Mouse (Mus musculus) liver, embryonic 11.5 days (tissue): ENCODE data around the gene Slc2a9. TPM values are rescaled to one million over a fixed set of nuclear protein-coding genes. Genes with fewer than 3 reads are reported as not detected.

ENCODE experiments used
- ATAC-seq: fragments of 200-750 bp; cut with Nextera tagmentation; replicated peaks from 2 replicates; pipeline ENCODE4 v1.8.0; 2017; ENCODE audit warnings: moderate number of reproducible peaks, mild to moderate bottlenecking, moderate TSS enrichment, moderate library complexity; ENCODE audit not compliant: low FRiP score
- DNase-seq: peaks from one replicate; pipeline ENCODE4 v3.0.0-alpha.2; 2017; ENCODE audit warnings: low spot score
- H3K27ac ChIP-seq: fragments of 300-500 bp; sonication (generic); 2 replicates; pipeline ENCODE4 v1.5.1; 2014; ENCODE audit warnings: mild to moderate bottlenecking, low read depth, low read length, control low read depth
- H3K27me3 ChIP-seq: fragments of 300-500 bp; sonication (generic); replicated peaks from 2 replicates; pipeline ENCODE4 v1.6.1; 2014; ENCODE audit warnings: low read length, mixed read lengths; ENCODE audit not compliant: control insufficient read depth, insufficient read depth
- H3K36me3 ChIP-seq: fragments of 300-500 bp; sonication (generic); 2 replicates; pipeline ENCODE4 v1.6.1; 2014; ENCODE audit warnings: mild to moderate bottlenecking, low read length, moderate library complexity, mixed read lengths; ENCODE audit not compliant: control insufficient read depth, insufficient read depth
- H3K4me1 ChIP-seq: fragments of 300-500 bp; sonication (generic); replicated peaks from 2 replicates; pipeline ENCODE4 v1.6.1; 2014; ENCODE audit warnings: low read length, mixed read lengths; ENCODE audit not compliant: control insufficient read depth, insufficient read depth
- H3K4me2 ChIP-seq: fragments of 300-500 bp; sonication (generic); 2 replicates; pipeline ENCODE4 v1.6.1; 2014; ENCODE audit warnings: mild to moderate bottlenecking, control low read depth, moderate library complexity
- H3K4me3 ChIP-seq: fragments of 300-500 bp; sonication (generic); 2 replicates; pipeline ENCODE4 v1.5.1; 2014; ENCODE audit warnings: low read depth, low read length, control low read depth
- H3K9ac ChIP-seq: fragments of 300-500 bp; sonication (generic); 2 replicates; pipeline ENCODE4 v1.6.1; 2014; ENCODE audit warnings: low read depth, low read length, control low read depth
- H3K9me3 ChIP-seq: fragments of 300-500 bp; sonication (generic); 2 replicates; pipeline ENCODE4 v1.6.1; 2016; ENCODE audit warnings: low read length, inconsistent platforms, mixed read lengths; ENCODE audit not compliant: control insufficient read depth
- WGBS: fragments of 180-500 bp; shearing (Covaris S2); extraction: QIAGEN DNeasy Blood & Tissue Kit; methylation state at CpG from one replicate; pipeline ENCODE4 v1.1.7; 2014; 5-methylcytosine and 5-hydroxymethylcytosine counted together
- polyA plus RNA-seq: library from polyadenylated mRNA; unstranded; fragments of >200 nt; fragmentation: Nextera tagmentation; extraction: Ambion mirVana; gene quantifications from 2 replicates; pipeline ENCODE4 v1.2.1, GENCODE M21; 2014

The Slc2a9 gene
- polyA plus RNA-seq: 0.60 and 1.8 TPM in 2 replicates

- H3K4me3 ChIP-seq: no peak within 1 kb of the TSS
- ATAC-seq: peak; percentile 8; the same call in 1 of the 2 replicates
- no peak for DNase-seq
- H3K4me2 ChIP-seq: no peak within 1 kb of the TSS; the same call in 1 of the 2 replicates
- H3K36me3 ChIP-seq: no peaks in the 10 kb centered on the region
- 54% methylated on average over 4 of the region's 4 CpGs for WGBS
- H3K9me3 ChIP-seq: no peaks in the 10 kb centered on the region
- H3K27ac ChIP-seq: peak within 1 kb of the TSS; percentile 49; the same call in 1 of the 2 replicates
- H3K27me3 ChIP-seq: no peaks in the 10 kb centered on the region
- peak within 1 kb of the TSS; percentile 42; the same call in 1 of the 2 replicates for H3K9ac ChIP-seq
- peaks cover 37% of the 10 kb centered on the region for H3K4me1 ChIP-seq
Measured at GRCm38 (mm10) chr5:38502992-38503391, at the start of gene Slc2a9. TSS of gene Slc2a9 (minus strand) at chr5:38503143.

GRCm38 (mm10) chr5:38552615-38553014 lies 49.7 kb upstream of the Slc2a9 start:
- 85% methylated on average over 3 of the region's 3 CpGs for WGBS
- Histone ChIP-seq H3K9me3 (no peaks in the 10 kb centered on the region), H3K36me3 (peaks cover 34% of the 10 kb centered on the region), H3K4me3 (no peak overlapping the region), H3K4me1 (peaks cover 4% of the 10 kb centered on the region), H3K9ac (no peak overlapping the region), H3K4me2 (no peak overlapping the region), H3K27me3 (no peaks in the 10 kb centered on the region), H3K27ac (no peak overlapping the region)
- ATAC-seq: no peak
- DNase-seq: no peak

- peaks cover 47% of the 10 kb centered on the region for H3K36me3 ChIP-seq
Measured at GRCm38 (mm10) chr5:38550221-38550768, 47.4 kb upstream of the Slc2a9 start.

GRCm38 (mm10) chr5:38549461-38549909 lies 46.5 kb upstream of the Slc2a9 start:
- Histone ChIP-seq H3K9me3 (no peaks in the 10 kb centered on the region), H3K36me3 (peaks cover 51% of the 10 kb centered on the region), H3K4me3 (no peak overlapping the region), H3K4me1 (no peaks in the 10 kb centered on the region; the same call in 1 of the 2 replicates), H3K4me2 (no peak overlapping the region), H3K9ac (no peak overlapping the region), H3K27me3 (no peaks in the 10 kb centered on the region), H3K27ac (no peak overlapping the region)
- WGBS: 76% methylated on average over 3 of the region's 3 CpGs
- ATAC-seq: no peak
- no peak for DNase-seq

More at GRCm38 (mm10) chr5:38550221-38550768, 47.4 kb upstream of the Slc2a9 start:
- Histone ChIP-seq H3K4me3 (no peak overlapping the region), H3K27me3 (no peaks in the 10 kb centered on the region), H3K4me2 (no peak overlapping the region), H3K9ac (no peak overlapping the region), H3K27ac (no peak overlapping the region), H3K9me3 (no peaks in the 10 kb centered on the region), H3K4me1 (no peaks in the 10 kb centered on the region; the same call in 1 of the 2 replicates)
- no peak for ATAC-seq
- 81% methylated on average over 1 of the region's 1 CpGs for WGBS
- no peak for DNase-seq

- DNase-seq (no peak), ATAC-seq (no peak)
- no peaks in the 10 kb centered on the region for H3K9me3 ChIP-seq
- no peak overlapping the region for H3K4me2 ChIP-seq
- no peak overlapping the region for H3K9ac ChIP-seq
- no peaks in the 10 kb centered on the region for H3K4me1 ChIP-seq
- 82% methylated on average over 6 of the region's 6 CpGs for WGBS
- no peak overlapping the region for H3K27ac ChIP-seq
- H3K36me3 ChIP-seq: peaks cover 70% of the 10 kb centered on the region
- H3K27me3 ChIP-seq: no peaks in the 10 kb centered on the region
- H3K4me3 ChIP-seq: no peak overlapping the region
Measured at GRCm38 (mm10) chr5:38547375-38547774, 44.4 kb upstream of the Slc2a9 start.

- H3K27me3 ChIP-seq: no peaks in the 10 kb centered on the region
- no peaks in the 10 kb centered on the region for H3K9me3 ChIP-seq
- ATAC-seq: no peak
- H3K9ac ChIP-seq: no peak overlapping the region
- DNase-seq: no peak
- H3K4me2 ChIP-seq: no peak overlapping the region
- 78% methylated on average over 5 of the region's 5 CpGs for WGBS
- H3K4me3 ChIP-seq: no peak overlapping the region
- no peaks in the 10 kb centered on the region for H3K4me1 ChIP-seq
- peaks cover 71% of the 10 kb centered on the region for H3K36me3 ChIP-seq
- H3K27ac ChIP-seq: no peak overlapping the region
Measured at GRCm38 (mm10) chr5:38544423-38545415, 41.8 kb upstream of the Slc2a9 start.

- Histone ChIP-seq H3K4me1 (no peaks in the 10 kb centered on the region), H3K27me3 (no peaks in the 10 kb centered on the region), H3K4me3 (no peak overlapping the region), H3K4me2 (no peak overlapping the region), H3K36me3 (peaks cover 73% of the 10 kb centered on the region), H3K9me3 (no peaks in the 10 kb centered on the region), H3K9ac (no peak overlapping the region), H3K27ac (no peak overlapping the region)
- DNase-seq (no peak), ATAC-seq (no peak)
- WGBS: 92% methylated on average over 4 of the region's 4 CpGs
Measured at GRCm38 (mm10) chr5:38543496-38544217, 40.7 kb upstream of the Slc2a9 start.

GRCm38 (mm10) chr5:38541728-38542127 lies 38.8 kb upstream of the Slc2a9 start:
- H3K4me3 ChIP-seq: no peak overlapping the region
- H3K9ac ChIP-seq: no peak overlapping the region
- H3K27ac ChIP-seq: no peak overlapping the region
- DNase-seq (no peak), ATAC-seq (no peak)
- H3K4me1 ChIP-seq: no peaks in the 10 kb centered on the region
- peaks cover 75% of the 10 kb centered on the region for H3K36me3 ChIP-seq
- H3K4me2 ChIP-seq: no peak overlapping the region
- no peaks in the 10 kb centered on the region for H3K9me3 ChIP-seq
- 84% methylated on average over 3 of the region's 3 CpGs for WGBS
- H3K27me3 ChIP-seq: no peaks in the 10 kb centered on the region
